ENCODE assay signal across 12 mouse cellular contexts in genomic region chr9:83628669-83629612, GRCm38 (mm10).
A peak's percentile ranks its signal among the peaks of the same experiment; 100 is the strongest.
DNase-seq lines count a peak whose midpoint lies in the region; ATAC-seq and TF ChIP-seq lines count a peak whose summit lies in the region.
"Had no signal": no experiment of that assay in that cellular context is flagged by ENCODE, and none has a peak within 500 bp of the region (broad histone marks: within the 10 kb centered on the region; RNA-seq: fewer than 3 reads in every experiment).

No protein-coding gene starts in this region.

- no peak for TF ChIP-seq EP300 in liver, postnatal 0 days (IDR thresholded peaks at IDR 0.05; ENCODE audit: low read depth)
- TF ChIP-seq EP300 in lung, postnatal 0 days (IDR thresholded peaks at IDR 0.05), result no peak

- intact Hi-C loops in left cerebral cortex, postnatal 36 days (cut with DNase I), result no loop called here

- H3K9ac ChIP-seq in embryonic facial prominence, embryonic 12.5 days, result peak overlapping the region; percentile 1; the same call in 1 of the 2 replicates
- no peak overlapping the region; the same call in 1 of the 2 replicates for H3K9ac ChIP-seq in hindbrain, embryonic 15.5 days
- peak overlapping the region; percentile 38 for H3K9ac ChIP-seq in midbrain, embryonic 15.5 days
- no peak overlapping the region for H3K9ac ChIP-seq in liver, postnatal 0 days (replicated peaks)
- no peak overlapping the region for H3K9ac ChIP-seq in lung, postnatal 0 days (replicated peaks; ENCODE audit: low read depth)
- H3K9ac ChIP-seq: lung, embryonic 15.5 days had no signal

- no peak overlapping the region for H3K4me3 ChIP-seq in embryonic facial prominence, embryonic 12.5 days
- no peak overlapping the region for H3K4me3 ChIP-seq in hindbrain, embryonic 15.5 days
- H3K4me3 ChIP-seq in midbrain, embryonic 15.5 days, result no peak overlapping the region
- no peak overlapping the region for H3K4me3 ChIP-seq in liver, postnatal 0 days (ENCODE audit: low read depth, low read length)
- no peak overlapping the region for H3K4me3 ChIP-seq in lung, postnatal 0 days (ENCODE audit: low read depth, low read length)
- H3K4me3 ChIP-seq: lung, embryonic 15.5 days; myocyte had no signal

- 17% methylated on average over 19 of the region's 19 CpGs for WGBS in embryonic facial prominence, embryonic 12.5 days
- 22% methylated on average over 19 of the region's 19 CpGs for WGBS in hindbrain, embryonic 15.5 days
- whole genome bisulfite sequencing in midbrain, embryonic 15.5 days, result 23% methylated on average over 19 of the region's 19 CpGs
- 48% methylated on average over 19 of the region's 19 CpGs for WGBS in liver, postnatal 0 days (ENCODE audit: insufficient replicate concordance)
- WGBS in lung, postnatal 0 days, result 43% methylated on average over 19 of the region's 19 CpGs

- ATAC-seq in embryonic facial prominence, embryonic 12.5 days (ENCODE audit: insufficient number of reproducible peaks, insufficient read depth, low FRiP score, low TSS enrichment), result no peak
- peak; percentile 75 for ATAC-seq in hindbrain, embryonic 15.5 days (ENCODE audit: low FRiP score, low read depth)
- peak; percentile 82 for ATAC-seq in midbrain, embryonic 15.5 days (replicated peaks)
- ATAC-seq in liver, postnatal 0 days, result no peak
- no peak for ATAC-seq in lung, postnatal 0 days

- DNase-seq in brain, adult 2 months (ENCODE audit: low read depth, low spot score), result peak; percentile 25
- DNase-seq in liver, postnatal 0 days, result no peak
- no peak for DNase-seq in left cerebral cortex, postnatal 36 days (ENCODE audit: low spot score in 2 of 2)
- no peak for DNase-seq in lung, postnatal 0 days (ENCODE audit: low spot score)
- DNase-seq: adrenal gland, postnatal 25 days; cerebellum, postnatal 10 days; gastrocnemius, postnatal 10 days had no signal

- H3K4me2 ChIP-seq in embryonic facial prominence, embryonic 12.5 days (replicated peaks), result peak overlapping the region; percentile 18; the same call in 1 of the 2 replicates
- peak overlapping the region; percentile 32 for H3K4me2 ChIP-seq in hindbrain, embryonic 15.5 days
- H3K4me2 ChIP-seq in midbrain, embryonic 15.5 days, result peak overlapping the region; percentile 31
- H3K4me2 ChIP-seq in liver, postnatal 0 days (ENCODE audit: low read depth, low read length), result no peak overlapping the region
- H3K4me2 ChIP-seq in lung, postnatal 0 days (replicated peaks; ENCODE audit: low read depth, low read length), result no peak overlapping the region
- H3K4me2 ChIP-seq: lung, embryonic 15.5 days had no signal

- H3K9me3 ChIP-seq in embryonic facial prominence, embryonic 12.5 days, result no peaks in the 10 kb centered on the region
- no peaks in the 10 kb centered on the region for H3K9me3 ChIP-seq in hindbrain, embryonic 15.5 days
- no peaks in the 10 kb centered on the region for H3K9me3 ChIP-seq in midbrain, embryonic 15.5 days
- H3K9me3 ChIP-seq in liver, postnatal 0 days (ENCODE audit: low read length), result no peaks in the 10 kb centered on the region
- H3K9me3 ChIP-seq in lung, postnatal 0 days (ENCODE audit: low read length), result no peaks in the 10 kb centered on the region
- H3K9me3 ChIP-seq: lung, embryonic 15.5 days had no signal

- no peak for TF ChIP-seq CTCF in liver, postnatal 0 days (IDR thresholded peaks at IDR 0.05; ENCODE audit: low read depth)
- no peak for TF ChIP-seq CTCF in lung, postnatal 0 days (IDR thresholded peaks at IDR 0.05)

- no peaks in the 10 kb centered on the region for H3K27me3 ChIP-seq in embryonic facial prominence, embryonic 12.5 days
- H3K27me3 ChIP-seq in hindbrain, embryonic 15.5 days, result no peaks in the 10 kb centered on the region
- H3K27me3 ChIP-seq in midbrain, embryonic 15.5 days (replicated peaks), result no peaks in the 10 kb centered on the region
- H3K27me3 ChIP-seq in liver, postnatal 0 days (ENCODE audit: insufficient read depth, low read length), result no peaks in the 10 kb centered on the region
- no peaks in the 10 kb centered on the region for H3K27me3 ChIP-seq in lung, postnatal 0 days (replicated peaks; ENCODE audit: insufficient read depth, low read length)
- H3K27me3 ChIP-seq: lung, embryonic 15.5 days had no signal

- peak overlapping the region; percentile 30; the same call in 1 of the 2 replicates for H3K27ac ChIP-seq in embryonic facial prominence, embryonic 12.5 days
- peak overlapping the region; percentile 78 for H3K27ac ChIP-seq in hindbrain, embryonic 15.5 days (replicated peaks)
- H3K27ac ChIP-seq in midbrain, embryonic 15.5 days, result peak overlapping the region; percentile 85
- H3K27ac ChIP-seq in liver, postnatal 0 days (ENCODE audit: low read depth), result no peak overlapping the region
- H3K27ac ChIP-seq in lung, postnatal 0 days (ENCODE audit: low read length), result no peak overlapping the region
- H3K27ac ChIP-seq: lung, embryonic 15.5 days had no signal

- H3K36me3 ChIP-seq in embryonic facial prominence, embryonic 12.5 days, result no peaks in the 10 kb centered on the region
- H3K36me3 ChIP-seq in hindbrain, embryonic 15.5 days, result no peaks in the 10 kb centered on the region
- no peaks in the 10 kb centered on the region for H3K36me3 ChIP-seq in midbrain, embryonic 15.5 days (replicated peaks)
- no peaks in the 10 kb centered on the region for H3K36me3 ChIP-seq in liver, postnatal 0 days (replicated peaks; ENCODE audit: insufficient read depth, low read length)
- no peaks in the 10 kb centered on the region for H3K36me3 ChIP-seq in lung, postnatal 0 days (ENCODE audit: insufficient read depth, low read length)
- H3K36me3 ChIP-seq: lung, embryonic 15.5 days had no signal

- H3K4me1 ChIP-seq in embryonic facial prominence, embryonic 12.5 days, result peaks cover 15% of the 10 kb centered on the region; the same call in 1 of the 2 replicates
- peaks cover 11% of the 10 kb centered on the region; the same call in 1 of the 2 replicates for H3K4me1 ChIP-seq in hindbrain, embryonic 15.5 days (replicated peaks)
- H3K4me1 ChIP-seq in midbrain, embryonic 15.5 days, result peaks cover 15% of the 10 kb centered on the region
- no peaks in the 10 kb centered on the region for H3K4me1 ChIP-seq in liver, postnatal 0 days (ENCODE audit: insufficient read depth)
- H3K4me1 ChIP-seq in lung, postnatal 0 days (ENCODE audit: insufficient read depth, low read depth, low read length), result no peaks in the 10 kb centered on the region
- H3K4me1 ChIP-seq: lung, embryonic 15.5 days had no signal

Comparison
In these comparisons a context has a peak if more than half of its experiments do, and no peak if none do; other contexts are left out.
1. ATAC-seq: peak in hindbrain, embryonic 15.5 days (single experiment) and midbrain, embryonic 15.5 days (single experiment); none in embryonic facial prominence, embryonic 12.5 days (single experiment), liver, postnatal 0 days (single experiment) and lung, postnatal 0 days (single experiment).
2. H3K27ac ChIP-seq: peak in embryonic facial prominence, embryonic 12.5 days (single experiment), hindbrain, embryonic 15.5 days (single experiment) and midbrain, embryonic 15.5 days (single experiment); none in liver, postnatal 0 days (single experiment) and lung, postnatal 0 days (single experiment).
3. H3K4me2 ChIP-seq: peak in embryonic facial prominence, embryonic 12.5 days (single experiment), hindbrain, embryonic 15.5 days (single experiment) and midbrain, embryonic 15.5 days (single experiment); none in liver, postnatal 0 days (single experiment) and lung, postnatal 0 days (single experiment).
4. H3K9ac ChIP-seq: peak in embryonic facial prominence, embryonic 12.5 days (single experiment) and midbrain, embryonic 15.5 days (single experiment); none in hindbrain, embryonic 15.5 days (single experiment), liver, postnatal 0 days (single experiment) and lung, postnatal 0 days (single experiment).